Mouse (Mus musculus) testis, postnatal 14 days (tissue): ENCODE measurements around the gene Tbc1d2.
A peak's percentile ranks its signal among the peaks of the same experiment; 100 is the strongest.
"Not testable (repeated sequence)": the region's sequence is repeated elsewhere in the genome, so short reads cannot be mapped to it uniquely, and the experiment has no call there.

Experiments
- DNase-seq: peaks from one replicate; pipeline ENCODE4 v3.0.0; 2021; ENCODE audit warnings: low spot score

The Tbc1d2 gene

DNA sequence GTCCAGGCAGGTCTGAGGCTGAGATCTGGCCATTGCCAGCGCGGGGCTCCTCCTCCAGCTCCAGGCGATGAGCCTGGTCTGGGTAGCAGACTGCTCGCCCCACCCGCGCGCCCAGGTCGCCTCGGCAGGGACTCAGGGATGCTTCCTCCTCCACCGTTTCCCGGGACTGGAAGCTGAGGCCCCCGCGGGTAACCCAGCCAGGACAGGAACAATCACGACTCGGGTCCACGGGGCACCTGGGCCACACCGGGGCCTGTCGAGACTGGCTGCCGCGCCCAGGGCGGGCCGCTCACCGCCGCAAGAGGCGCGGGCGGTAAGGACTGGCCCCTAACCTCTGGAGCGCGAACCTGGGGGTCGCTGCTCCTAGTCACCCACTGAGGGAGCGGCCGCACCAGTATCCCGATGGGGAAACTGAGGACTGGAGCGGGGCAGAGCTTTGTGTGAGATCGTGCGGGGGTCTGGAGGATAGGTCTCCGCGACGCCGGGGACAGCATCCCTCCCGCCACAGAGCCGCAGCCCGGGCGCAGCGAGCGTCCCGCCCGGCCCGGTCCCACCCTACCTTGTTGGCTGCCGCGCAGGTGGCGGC, 48.7 kb downstream of the Tbc1d2 start:
- DNase-seq = peak; percentile 51

DNA sequence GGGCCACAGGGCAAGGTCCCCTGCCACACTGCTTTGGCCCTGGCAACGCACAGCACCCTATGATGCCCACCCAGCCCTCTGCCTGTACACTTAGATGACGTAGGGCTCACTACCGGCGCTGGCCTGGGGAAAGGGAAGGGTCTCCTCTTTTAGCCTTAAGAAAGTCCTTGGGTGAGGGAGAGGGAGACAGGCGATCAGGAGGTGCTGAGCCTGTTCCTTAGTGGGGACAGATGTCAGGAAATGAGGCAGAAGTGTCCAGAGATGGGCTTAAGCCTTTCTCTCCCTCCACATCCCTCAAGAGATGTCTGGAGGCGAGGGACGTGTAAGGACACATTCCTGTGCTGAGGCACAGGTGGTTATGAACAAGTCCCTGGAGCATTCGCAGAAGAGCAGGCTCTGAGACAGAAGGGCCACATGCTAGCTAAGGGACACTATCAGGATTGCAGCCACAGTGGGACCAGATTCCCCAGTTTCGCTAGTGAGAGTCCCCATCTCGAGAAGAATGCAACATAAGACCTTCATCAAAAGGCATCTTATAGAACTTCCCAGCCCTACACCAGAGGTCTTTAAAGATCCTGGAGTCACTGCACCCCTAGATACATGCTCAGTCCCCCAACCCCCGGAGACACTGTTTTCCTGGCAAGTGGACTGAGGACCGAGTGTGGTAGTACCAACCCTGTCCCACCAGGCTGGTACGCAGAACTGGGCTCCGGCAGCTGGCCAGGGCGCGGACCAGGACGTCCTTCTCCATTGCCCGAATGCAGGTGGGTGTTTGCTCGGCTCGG, 49.3 kb downstream of the Tbc1d2 start:
- no peak for DNase-seq

DNA sequence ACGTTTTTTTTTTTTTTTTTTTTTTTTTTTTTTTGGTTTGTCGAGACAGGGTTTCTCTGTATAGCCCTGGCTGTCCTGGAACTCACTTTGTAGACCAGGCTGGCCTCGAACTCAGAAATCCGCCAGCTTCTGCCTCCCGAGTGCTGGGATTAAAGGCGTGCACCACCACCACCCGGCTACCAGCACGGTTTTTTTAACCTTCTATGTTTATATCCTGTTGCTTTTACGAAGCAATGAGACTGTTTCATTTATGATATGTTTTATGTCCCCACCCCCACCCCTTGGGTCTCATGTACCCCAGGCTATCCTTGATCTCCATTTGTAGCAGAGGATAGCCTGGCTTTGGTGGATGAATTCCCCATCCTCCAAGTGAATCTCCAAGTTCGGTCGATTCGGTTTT, 50.4 kb downstream of the Tbc1d2 start:
- DNase-seq = not testable (repeated sequence)

DNA sequence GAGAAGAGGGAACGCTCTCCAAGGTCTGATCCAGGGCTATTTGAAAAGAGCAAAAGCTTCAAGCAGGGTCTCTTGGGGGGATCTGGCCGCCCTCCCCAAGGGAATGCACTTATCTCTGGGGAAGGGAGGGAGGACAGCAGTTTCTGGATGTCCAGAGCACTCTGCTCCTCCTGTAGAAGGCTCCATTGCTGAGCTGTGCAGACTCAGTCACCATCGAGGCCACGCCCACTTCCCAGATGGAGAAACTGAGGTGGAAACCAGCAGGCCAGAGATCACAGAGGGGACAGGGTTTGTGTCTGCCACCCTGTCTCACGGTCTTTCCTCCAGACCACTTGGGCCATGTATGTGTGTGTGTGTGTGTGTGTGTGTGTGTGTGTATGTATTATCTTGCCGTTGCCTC, 51.0 kb downstream of the Tbc1d2 start:
- DNase-seq = no peak

DNA sequence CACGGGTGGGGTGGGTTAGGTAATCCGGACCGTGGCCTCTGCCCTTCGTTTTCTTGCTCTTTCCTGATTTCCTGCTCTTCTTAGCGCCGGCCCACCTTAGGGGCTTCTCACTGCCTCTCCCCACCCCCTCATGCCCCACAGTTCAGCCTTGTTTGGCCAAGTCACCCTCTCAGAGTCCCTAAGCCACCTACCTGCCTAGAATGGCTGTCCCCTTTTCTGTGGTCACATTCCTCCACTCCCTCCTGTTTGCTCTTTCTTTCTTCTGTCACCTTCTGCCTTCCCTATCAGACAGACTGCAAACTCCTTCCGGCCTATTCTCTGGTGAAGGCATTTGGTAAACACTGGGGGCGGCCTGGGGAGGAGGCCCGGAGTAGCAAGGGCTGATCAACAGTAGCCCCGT, 51.9 kb downstream of the Tbc1d2 start:
- DNase-seq = no peak

DNA sequence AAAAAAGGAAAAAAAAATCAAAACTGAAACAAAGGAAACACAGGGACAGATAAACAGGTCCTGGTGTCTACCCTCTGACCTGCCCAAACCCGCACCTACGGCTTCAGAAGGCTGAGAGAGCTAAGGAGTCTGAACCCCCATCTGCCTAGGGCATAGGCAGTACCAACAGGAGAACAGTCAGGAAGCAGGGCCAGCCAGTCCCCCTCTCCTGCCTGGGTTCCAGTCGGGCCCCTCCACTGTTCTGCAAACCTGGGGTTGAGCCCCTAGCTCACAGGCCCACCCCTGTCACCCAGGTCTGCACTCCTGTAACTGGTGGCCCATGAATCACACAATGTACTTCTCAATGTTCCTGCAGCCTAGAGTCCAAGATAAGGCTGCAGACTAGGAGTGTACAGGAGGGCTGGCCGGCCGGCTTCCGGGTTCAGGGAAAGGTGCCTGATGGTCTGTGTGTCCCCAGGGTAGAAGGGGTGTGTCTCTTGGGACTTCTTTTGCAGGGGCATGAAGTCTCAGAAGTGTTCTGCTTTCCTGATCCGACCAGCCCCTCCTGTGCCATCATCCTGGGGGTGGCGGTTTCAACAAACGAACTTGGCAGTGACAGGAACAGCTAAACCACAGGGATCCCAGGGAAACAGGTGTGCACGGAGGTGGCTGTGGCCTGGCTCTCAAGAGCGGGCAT, 52.6 kb downstream of the Tbc1d2 start:
- DNase-seq = peak; percentile 76

DNA sequence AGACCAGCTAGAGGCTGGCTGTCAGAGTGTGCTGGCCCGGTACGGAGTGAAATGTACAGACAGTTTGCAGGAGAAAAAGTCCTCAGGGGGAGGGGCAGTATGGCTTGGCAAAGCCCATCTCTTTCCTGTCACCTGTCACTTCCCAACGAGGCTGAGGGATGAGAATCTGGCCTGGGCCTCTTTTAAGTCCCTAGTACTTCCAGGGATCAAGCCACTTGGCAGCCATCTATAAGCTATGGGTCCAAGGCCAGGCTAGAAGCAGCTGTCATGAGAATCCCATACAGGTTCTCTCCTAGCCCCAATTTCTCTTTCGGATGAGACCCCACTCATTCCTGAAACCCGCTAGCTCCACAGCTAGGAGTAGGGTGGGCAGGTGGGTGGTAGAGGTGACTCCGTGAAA, 53.6 kb downstream of the Tbc1d2 start:
- no peak for DNase-seq

DNA sequence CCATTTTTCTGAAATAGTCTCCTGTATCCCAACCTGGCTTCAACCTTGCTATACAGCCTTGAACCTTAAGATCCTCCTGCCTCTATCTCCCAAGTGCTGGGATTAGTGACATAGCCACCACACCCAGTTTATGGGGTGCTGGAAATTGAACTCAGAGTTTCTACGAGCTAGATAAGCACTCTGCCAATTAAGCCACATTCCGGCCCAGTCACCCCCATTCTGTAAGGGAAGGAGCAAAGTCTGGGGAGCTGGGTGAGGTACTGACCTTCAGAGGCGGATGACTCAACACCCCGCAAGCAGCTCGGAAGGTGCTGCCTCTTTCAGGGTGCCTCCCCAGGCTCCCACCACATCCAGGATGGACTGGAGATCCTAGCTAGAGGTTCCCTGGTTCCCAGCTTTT, 55.9 kb downstream of the Tbc1d2 start:
- no peak for DNase-seq

DNA sequence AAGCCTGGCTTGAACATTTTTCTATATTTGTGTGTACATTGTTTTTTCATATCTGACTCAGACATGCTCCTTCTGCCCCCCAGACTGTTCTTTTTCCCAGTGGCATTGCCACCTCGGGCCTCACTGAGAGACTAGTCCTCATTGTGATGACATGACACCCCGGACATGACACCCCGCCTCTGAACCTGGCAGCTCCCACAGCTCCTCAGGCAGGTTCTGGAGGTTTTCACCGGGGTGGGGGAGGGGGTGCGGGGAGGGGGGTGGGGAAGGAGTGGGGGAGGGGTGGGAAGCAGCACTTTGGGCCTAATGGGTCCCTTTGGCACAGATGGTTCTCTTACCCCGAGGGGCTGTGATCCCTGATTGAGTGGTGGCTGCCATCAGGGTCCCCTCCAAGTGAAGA, 56.5 kb downstream of the Tbc1d2 start:
- no peak for DNase-seq

DNA sequence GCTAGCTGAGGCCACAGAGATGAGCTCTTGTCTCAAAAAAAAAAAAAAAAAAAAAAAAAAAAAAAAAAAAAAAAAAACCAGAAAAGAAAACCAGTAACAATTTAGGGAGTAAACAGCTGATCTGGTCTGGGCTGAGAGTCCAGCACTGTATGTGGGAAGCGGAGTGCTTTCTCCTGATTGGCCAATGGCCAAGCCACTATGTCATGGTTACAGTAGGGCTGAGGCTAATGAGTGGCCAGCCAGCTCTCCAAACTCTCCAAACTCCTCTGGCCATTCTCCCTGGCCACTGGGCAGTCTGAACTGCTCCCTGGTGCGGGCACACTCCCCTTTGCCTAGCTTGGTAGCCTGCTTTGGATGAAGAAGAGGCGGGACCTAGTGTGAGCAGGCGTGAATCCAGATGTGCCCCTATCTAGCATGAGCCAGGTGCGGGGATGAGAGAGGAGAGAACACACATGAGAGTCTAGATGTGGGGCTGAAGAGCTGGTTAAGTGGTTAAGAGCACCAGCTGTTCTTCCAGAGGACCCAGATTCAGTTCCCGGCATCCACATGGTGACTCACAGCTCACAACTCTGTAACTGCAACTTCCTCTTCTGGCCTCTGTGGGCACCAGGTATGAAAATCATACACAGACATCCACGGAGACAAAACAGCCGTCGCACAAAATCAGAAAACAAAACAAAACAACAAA, 58.0 kb downstream of the Tbc1d2 start:
- DNase-seq = peak; percentile 78

DNA sequence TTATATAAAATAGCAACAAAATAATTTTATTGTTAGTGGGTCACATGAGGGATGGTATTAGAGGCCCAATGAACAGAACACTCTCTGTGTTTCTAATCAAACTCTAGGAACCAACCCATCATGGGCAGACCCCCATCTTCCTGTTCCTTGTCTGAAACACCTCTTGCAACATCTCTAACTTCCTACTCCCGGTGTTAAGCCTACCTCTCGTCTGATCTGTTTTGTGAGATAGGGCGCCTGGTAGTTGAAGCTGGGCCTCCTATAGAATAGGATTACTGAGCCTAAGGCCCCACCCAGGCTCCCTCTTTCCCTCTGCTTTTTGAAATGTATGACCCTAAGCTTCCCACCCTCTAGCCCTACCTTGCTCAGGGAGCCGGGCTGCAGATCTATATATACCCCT, 59.2 kb downstream of the Tbc1d2 start:
- DNase-seq = no peak

DNA sequence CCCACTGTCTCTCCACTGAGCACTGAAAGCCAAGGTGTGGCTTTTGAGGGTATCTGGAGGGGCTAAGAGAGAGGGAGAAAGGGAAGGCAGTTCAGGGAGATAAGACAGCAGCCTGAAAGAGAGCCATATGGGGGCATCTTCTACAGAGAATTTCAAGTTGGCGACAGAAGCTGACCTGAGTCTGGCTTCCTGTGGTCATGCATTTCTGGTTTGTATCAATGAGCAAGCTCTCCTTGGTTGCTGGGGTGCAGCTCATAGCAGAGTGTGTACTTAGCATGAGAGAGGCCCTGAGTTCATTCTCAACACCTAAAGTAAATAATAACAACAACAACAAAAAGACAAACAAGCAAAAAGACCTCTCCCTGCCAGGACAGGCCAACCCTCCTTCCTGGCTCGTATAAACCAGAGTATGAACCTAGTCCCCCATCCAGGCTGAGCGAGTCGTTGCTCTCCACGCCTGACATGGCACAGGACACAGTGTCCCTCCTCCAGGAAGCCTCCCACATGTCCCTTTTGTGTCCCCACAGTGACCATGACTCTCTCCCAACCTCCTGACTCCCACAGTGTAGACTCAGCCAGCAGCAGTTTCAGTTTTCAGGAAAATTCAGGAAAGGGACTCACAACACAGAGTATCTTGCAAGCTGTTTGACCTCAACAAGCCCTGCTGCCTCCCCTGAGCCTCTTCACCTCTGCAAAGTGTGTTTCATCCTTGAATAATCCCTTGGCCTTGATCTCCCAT, 59.9 kb downstream of the Tbc1d2 start:
- peak; percentile 76 for DNase-seq

DNA sequence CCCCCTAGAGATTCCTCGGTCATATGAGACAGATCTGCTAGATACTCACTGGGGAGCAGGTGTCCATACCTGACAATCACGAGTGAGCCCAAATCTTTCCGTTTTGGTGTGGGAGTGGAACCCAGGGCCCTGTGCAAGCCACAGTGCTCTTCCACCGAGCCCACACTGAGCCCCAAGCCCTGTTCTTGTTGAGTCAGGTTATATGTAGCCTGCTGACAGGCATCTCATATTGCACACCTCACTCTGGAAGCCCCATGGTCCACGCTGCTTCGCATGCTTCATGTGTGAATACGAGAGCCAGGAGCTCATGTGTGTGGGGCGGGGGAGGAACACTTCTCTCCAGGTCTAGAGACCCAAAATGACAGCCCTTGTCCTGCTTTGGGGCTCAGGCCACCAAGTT, 60.9 kb downstream of the Tbc1d2 start:
- no peak for DNase-seq

DNA sequence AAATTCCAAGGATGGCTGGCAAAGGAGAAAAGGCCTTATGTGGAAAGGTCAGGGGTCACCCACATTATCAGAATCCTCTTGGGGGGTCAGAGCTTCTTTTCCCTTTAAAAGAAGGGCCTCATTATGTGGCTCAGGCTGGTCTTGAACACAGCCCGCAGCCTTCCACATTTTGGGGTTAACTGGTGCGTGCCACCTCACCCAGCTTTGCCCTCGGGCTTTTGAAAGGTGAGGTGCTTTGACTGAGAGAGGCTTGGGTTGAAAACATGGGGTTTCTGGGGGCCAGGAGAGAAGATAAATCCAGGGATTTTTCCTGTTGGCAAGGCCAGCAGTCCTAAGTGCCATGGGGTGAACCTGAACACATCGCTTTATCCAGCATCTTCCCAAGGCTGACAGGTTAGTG, 63.5 kb downstream of the Tbc1d2 start:
- no peak for DNase-seq

DNA sequence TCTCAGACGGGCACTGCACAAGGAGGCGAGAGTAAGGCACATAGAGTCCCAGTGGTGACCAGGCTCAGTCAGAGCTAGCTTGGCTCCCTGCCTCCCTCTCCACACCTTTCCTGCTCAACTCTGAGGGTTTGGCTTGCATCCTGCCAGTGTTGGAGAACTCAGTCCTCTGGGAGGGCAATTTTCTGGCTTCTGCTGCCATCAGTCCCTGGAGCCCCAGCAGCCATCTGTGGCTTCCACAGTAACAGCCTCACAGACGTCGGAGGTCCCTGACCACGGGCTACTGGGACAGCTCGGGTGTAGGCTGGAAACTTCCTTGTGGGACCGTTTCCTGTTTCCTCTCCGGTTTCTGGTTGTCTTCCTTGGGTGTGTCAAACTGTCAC, 64.2 kb downstream of the Tbc1d2 start:
- peak; percentile 4 for DNase-seq

DNA sequence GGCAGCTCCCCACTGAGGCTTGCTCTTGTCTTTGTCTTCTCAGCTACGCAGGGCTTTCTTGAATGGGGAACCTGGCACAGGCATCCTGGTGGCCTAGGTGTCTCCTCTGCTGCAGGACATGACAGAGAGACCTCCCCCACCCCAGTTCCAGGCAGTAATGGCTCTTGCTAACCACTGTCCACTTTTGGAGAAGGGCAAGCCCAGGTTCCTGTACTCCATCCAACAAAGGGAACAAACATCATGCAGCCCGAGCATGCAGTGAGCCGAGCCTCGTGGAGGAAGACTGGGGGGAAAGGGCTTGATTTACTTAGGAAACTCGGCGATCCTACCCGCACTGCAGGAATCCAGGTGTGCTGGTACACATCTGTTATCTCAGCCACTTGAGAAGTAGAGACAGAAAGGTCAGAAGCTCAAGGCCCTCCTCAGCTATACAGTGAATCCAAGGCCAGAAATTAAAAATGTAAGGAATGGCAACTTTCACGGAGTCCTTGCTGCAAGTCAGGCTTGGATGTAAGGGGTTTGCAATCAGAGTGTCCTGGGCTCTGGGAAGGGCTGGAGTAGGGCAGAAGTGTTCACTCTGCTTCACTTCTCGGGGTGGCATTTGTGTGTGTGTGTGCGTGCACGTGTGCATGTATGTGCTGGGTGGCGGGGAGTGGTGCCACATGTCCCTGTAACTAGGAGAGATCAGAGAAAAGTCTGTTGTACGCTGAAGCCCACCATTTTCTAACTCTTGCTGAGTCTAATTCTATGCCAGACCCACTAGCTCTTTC, 64.8 kb downstream of the Tbc1d2 start:
- DNase-seq = no peak

DNA sequence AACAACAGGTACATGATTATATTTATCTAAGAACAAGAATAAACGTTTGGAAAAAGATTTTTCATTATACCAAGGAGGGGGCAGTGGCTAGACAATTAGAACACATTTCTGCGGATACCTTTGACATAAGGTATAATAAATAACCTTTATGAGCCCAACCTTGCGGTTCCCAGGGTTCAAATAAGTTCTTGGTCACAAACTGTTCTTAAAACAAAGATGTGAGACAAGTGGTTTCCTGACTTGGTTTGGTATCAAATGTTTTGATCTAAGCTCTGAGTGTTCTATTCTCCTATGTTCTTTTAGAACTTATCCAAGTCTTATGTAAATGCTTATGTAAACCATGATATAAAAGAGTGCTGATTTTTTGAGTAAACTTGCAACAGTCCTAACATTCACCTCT, 65.5 kb downstream of the Tbc1d2 start:
- not testable (repeated sequence) for DNase-seq

DNA sequence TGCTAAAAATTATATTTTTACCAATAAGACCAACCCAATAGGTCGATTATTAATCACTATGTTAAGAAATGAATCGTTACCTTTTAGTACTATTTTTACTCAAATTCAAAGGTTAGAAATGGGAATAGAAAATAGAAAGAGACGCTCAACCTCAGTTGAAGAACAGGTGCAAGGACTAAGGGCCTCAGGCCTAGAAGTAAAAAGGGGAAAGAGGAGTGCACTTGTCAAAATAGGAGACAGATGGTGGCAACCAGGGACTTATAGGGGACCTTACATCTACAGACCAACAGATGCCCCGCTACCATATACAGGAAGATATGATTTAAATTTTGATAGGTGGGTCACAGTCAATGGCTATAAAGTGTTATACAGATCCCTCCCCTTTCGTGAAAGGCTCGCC, 65.9 kb downstream of the Tbc1d2 start:
- not testable (repeated sequence) for DNase-seq

DNA sequence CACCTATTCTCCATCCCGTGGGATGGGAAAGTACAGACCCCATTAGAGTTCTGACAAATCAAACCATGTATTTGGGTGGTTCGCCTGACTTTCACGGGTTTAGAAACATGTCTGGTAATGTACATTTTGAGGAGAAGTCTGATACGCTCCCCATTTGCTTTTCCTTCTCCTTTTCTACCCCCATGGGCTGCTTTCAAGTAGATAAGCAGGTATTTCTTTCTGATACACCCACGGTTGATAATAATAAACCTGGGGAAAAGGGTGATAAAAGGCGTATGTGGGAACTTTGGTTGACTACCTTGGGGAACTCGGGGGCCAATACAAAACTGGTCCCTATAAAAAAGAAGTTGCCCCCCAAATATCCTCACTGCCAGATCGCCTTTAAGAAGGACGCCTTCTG, 68.0 kb downstream of the Tbc1d2 start:
- DNase-seq = not testable (repeated sequence)

DNA sequence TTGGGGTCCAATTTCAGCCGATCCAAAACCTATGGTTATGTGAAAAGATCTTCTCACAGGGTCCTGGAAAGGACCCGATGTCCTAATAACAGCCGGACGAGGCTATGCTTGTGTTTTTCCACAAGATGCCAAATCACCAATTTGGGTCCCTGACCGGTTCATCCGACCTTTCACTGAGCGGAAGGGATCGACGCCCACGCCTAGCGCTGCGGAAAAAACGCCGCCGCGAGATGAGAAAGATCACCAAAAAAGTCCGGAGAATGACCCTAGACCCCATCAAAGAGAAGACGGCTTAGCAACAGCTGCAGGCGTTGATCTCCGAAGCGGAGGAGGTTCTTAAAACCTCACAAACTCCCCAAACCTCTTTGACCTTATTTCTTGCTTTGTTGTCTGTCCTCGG, 68.4 kb downstream of the Tbc1d2 start:
- DNase-seq = not testable (repeated sequence)

DNA sequence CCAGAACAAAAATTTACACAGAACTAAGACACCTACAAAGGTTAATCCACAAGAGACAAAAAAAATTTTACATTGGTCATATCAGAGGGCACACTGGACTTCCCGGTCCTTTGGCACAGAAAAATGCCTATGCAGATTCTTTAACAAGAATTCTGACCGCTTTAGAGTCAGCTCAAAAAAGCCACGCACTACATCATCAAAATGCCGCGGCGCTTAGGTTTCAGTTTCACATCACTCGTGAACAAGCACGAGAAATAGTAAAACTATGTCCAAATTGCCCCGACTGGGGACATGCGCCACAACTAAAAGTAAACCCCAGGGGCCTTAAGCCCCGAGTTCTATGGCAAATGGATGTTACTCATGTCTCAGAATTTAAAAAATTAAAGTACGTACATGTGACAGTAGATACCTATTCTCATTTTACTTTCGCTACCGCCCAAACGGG, 69.2 kb downstream of the Tbc1d2 start:
- DNase-seq = not testable (repeated sequence)
